Mouse (Mus musculus): ENCODE data around the gene Gm5565. TPM values are rescaled to one million over a fixed set of nuclear protein-coding genes. Genes with fewer than 3 reads are reported as not detected.
"Not testable (repeated sequence)": the region's sequence is repeated elsewhere in the genome, so short reads cannot be mapped to it uniquely, and the experiment has no call there.

The Gm5565 gene
- not detected in 2 replicates for polyA plus RNA-seq (2015; fragmentation: Nextera tagmentation; extraction: Ambion mirVana)

- H3K9ac ChIP-seq; ATAC-seq (ENCODE audit: extremely low read depth, insufficient number of reproducible peaks, low FRiP score, low TSS enrichment): not testable (repeated sequence)
Observed at GRCm38 (mm10) chr5:146160439-146160838, at the start of gene Gm5565. TSS of gene Gm5565 (minus strand) at chr5:146160539.

GRCm38 (mm10) chr5:146205537-146205936, 45.2 kb upstream of the Gm5565 start:
- no peak for ATAC-seq (ENCODE audit: extremely low read depth, insufficient number of reproducible peaks, low FRiP score, low TSS enrichment)
- H3K27me3 ChIP-seq (replicated peaks), result no peaks in the 10 kb centered on the region
- H3K36me3 ChIP-seq, result peaks cover 92% of the 10 kb centered on the region
- no peak overlapping the region for H3K4me3 ChIP-seq
- WGBS, result 85% methylated on average over 5 of the region's 5 CpGs
- no peaks in the 10 kb centered on the region for H3K4me1 ChIP-seq
- peaks cover 2% of the 10 kb centered on the region; the same call in 1 of the 2 replicates for H3K9me3 ChIP-seq
- H3K4me2 ChIP-seq, result no peak overlapping the region
- H3K27ac ChIP-seq (replicated peaks), result no peak overlapping the region
- H3K9ac ChIP-seq, result no peak overlapping the region

More at GRCm38 (mm10) chr5:146160439-146160838, at the start of gene Gm5565:
- not testable (repeated sequence) for H3K4me2 ChIP-seq; H3K9me3 ChIP-seq; H3K4me3 ChIP-seq; H3K27ac ChIP-seq (replicated peaks); H3K27me3 ChIP-seq (replicated peaks); H3K4me1 ChIP-seq; H3K36me3 ChIP-seq
- WGBS, result 82% methylated on average over 3 of the region's 3 CpGs

DNA sequence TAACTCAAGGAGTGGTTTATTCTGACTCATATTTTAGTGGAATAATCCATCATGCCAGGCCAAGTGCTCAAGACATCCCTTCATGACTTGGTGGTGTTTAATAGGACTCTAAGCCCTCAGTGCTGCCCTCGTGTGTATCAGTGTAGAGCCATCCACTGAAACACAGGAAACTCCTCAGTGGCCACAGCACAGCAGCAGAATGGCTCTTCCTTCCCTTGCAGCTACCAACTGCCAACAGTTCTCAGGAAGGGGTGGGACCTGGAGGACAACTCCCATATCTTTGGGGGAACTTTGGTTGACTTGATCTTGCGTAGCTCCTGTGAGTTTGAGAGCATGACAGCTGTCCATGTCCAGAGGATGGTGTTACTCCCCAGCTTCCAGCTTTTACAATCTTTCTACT, 43.6 kb upstream of the Gm5565 start:
- H3K4me1 ChIP-seq, result no peaks in the 10 kb centered on the region
- H3K9me3 ChIP-seq, result peaks cover 4% of the 10 kb centered on the region; the same call in 1 of the 2 replicates
- H3K4me3 ChIP-seq, result no peak overlapping the region
- no peak overlapping the region for H3K4me2 ChIP-seq
- H3K36me3 ChIP-seq, result peaks cover 80% of the 10 kb centered on the region
- H3K27ac ChIP-seq (replicated peaks), result no peak overlapping the region
- no peak for ATAC-seq (ENCODE audit: extremely low read depth, insufficient number of reproducible peaks, low FRiP score, low TSS enrichment)
- H3K9ac ChIP-seq, result no peak overlapping the region
- WGBS, result 77% methylated on average over 2 of the region's 2 CpGs
- no peaks in the 10 kb centered on the region for H3K27me3 ChIP-seq (replicated peaks)

- H3K27ac ChIP-seq (replicated peaks), result no peak overlapping the region
- H3K9me3 ChIP-seq, result peaks cover 4% of the 10 kb centered on the region; the same call in 1 of the 2 replicates
- H3K27me3 ChIP-seq (replicated peaks), result no peaks in the 10 kb centered on the region
- no peak overlapping the region for H3K4me2 ChIP-seq
- no peak overlapping the region for H3K4me3 ChIP-seq
- H3K36me3 ChIP-seq, result peaks cover 47% of the 10 kb centered on the region
- 91% methylated on average over 6 of the region's 6 CpGs for WGBS
- no peak overlapping the region for H3K9ac ChIP-seq
- H3K4me1 ChIP-seq, result no peaks in the 10 kb centered on the region
- no peak for ATAC-seq (ENCODE audit: extremely low read depth, insufficient number of reproducible peaks, low FRiP score, low TSS enrichment)
Observed at GRCm38 (mm10) chr5:146200580-146200979, 40.2 kb upstream of the Gm5565 start.

DNA sequence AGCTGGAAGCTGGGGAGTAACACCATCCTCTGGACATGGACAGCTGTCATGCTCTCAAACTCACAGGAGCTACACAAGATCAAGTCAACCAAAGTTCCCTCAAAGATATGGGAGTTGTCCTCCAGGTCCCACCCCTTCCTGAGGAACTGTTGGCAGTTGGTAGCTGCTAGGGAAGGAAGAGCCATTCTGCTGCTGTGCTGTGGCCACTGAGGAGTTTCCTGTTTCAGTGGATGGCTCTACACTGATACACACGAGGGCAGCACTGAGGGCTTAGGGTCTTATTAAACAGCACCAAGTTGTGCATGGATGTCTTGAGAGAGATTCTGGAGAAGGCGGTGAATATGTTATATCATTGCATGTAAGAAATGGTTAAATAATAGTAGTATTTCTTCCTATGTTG, 39.2 kb upstream of the Gm5565 start:
- Histone ChIP-seq H3K9me3 (peaks cover 4% of the 10 kb centered on the region; the same call in 1 of the 2 replicates), H3K4me3 (no peak overlapping the region), H3K9ac (no peak overlapping the region), H3K27ac (replicated peaks) (no peak overlapping the region), H3K36me3 (peaks cover 37% of the 10 kb centered on the region), H3K4me1 (no peaks in the 10 kb centered on the region), H3K4me2 (no peak overlapping the region), H3K27me3 (replicated peaks) (no peaks in the 10 kb centered on the region)
- WGBS, result 69% methylated on average over 2 of the region's 2 CpGs
- ATAC-seq (ENCODE audit: extremely low read depth, insufficient number of reproducible peaks, low FRiP score, low TSS enrichment), result no peak

- H3K27me3 ChIP-seq (replicated peaks), result no peaks in the 10 kb centered on the region
- no peak for ATAC-seq (ENCODE audit: extremely low read depth, insufficient number of reproducible peaks, low FRiP score, low TSS enrichment)
- no peak overlapping the region for H3K9ac ChIP-seq
- H3K4me1 ChIP-seq, result no peaks in the 10 kb centered on the region
- H3K27ac ChIP-seq (replicated peaks), result no peak overlapping the region
- H3K4me2 ChIP-seq, result no peak overlapping the region
- no peak overlapping the region for H3K4me3 ChIP-seq
- H3K9me3 ChIP-seq, result peaks cover 4% of the 10 kb centered on the region; the same call in 1 of the 2 replicates
- H3K36me3 ChIP-seq, result peaks cover 32% of the 10 kb centered on the region
Observed at GRCm38 (mm10) chr5:146199073-146199472, 38.7 kb upstream of the Gm5565 start.

DNA sequence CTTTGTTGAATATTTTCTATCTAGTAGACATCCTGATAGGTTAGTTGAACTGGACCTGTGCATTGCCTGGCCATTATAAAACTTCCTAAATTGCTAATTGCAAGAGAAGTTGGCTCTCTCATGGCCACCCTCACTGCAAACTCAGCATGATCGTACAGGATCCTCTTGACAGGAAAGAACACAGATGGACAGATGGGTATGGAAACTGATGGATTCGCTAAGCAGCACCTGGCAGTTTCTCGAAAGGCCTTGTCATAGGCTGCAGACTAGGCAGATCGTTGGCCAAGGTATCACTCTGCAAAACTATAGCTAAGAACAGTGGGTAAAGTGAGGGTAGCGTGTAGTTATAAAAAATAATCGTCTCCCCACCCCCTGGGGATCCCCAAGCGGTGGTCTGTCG, 33.0 kb upstream of the Gm5565 start:
- Histone ChIP-seq H3K9ac (no peak overlapping the region), H3K27ac (replicated peaks) (no peak overlapping the region), H3K9me3 (no peaks in the 10 kb centered on the region), H3K27me3 (replicated peaks) (no peaks in the 10 kb centered on the region), H3K4me3 (no peak overlapping the region), H3K4me2 (no peak overlapping the region), H3K36me3 (no peaks in the 10 kb centered on the region), H3K4me1 (no peaks in the 10 kb centered on the region)
- 74% methylated on average over 8 of the region's 8 CpGs for WGBS
- ATAC-seq (ENCODE audit: extremely low read depth, insufficient number of reproducible peaks, low FRiP score, low TSS enrichment), result no peak

DNA sequence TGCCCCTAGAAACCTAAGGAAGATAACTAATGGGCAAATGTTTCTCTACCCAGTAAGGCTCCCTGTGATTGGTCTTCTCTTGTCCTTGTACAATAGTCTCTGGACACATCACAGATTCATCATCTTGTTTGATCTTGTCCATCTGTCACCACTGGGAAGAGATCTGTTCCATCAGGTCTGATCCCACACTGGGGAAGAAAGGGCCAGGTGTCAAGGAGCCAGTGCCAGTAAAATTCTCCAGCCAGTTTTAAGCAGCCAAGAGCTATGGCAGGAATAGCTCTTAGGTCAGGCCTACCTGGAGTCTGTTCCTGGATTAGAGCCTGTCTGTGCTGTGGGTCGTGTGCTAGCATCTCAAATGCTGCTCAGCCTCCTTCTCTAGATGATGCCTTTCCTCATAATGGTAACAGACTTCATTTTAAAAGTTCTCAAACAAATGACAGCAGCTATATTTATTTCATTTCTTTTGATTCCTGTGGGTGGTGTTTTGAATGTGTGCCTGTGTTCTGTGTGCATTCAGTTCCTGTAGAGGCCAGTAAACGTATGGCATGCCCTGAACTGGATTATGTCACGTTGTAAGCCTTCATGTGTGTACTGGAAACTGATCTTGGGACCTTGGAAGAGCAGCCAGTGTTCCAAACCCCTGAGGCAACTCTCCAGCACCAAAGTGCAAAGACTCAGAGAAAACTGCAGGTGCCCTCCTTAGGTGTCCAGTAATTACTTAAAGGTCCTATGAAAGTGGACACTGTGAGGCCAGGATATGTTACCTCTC, 30.3 kb upstream of the Gm5565 start:
- H3K27me3 ChIP-seq (replicated peaks), result no peaks in the 10 kb centered on the region
- no peak overlapping the region for H3K27ac ChIP-seq (replicated peaks)
- H3K4me2 ChIP-seq, result no peak overlapping the region
- H3K4me1 ChIP-seq, result no peaks in the 10 kb centered on the region
- no peak overlapping the region for H3K9ac ChIP-seq
- no peaks in the 10 kb centered on the region for H3K36me3 ChIP-seq
- H3K4me3 ChIP-seq, result no peak overlapping the region
- whole genome bisulfite sequencing, result 47% methylated on average over 3 of the region's 3 CpGs
- no peak for ATAC-seq (ENCODE audit: extremely low read depth, insufficient number of reproducible peaks, low FRiP score, low TSS enrichment)
- H3K9me3 ChIP-seq, result no peaks in the 10 kb centered on the region

DNA sequence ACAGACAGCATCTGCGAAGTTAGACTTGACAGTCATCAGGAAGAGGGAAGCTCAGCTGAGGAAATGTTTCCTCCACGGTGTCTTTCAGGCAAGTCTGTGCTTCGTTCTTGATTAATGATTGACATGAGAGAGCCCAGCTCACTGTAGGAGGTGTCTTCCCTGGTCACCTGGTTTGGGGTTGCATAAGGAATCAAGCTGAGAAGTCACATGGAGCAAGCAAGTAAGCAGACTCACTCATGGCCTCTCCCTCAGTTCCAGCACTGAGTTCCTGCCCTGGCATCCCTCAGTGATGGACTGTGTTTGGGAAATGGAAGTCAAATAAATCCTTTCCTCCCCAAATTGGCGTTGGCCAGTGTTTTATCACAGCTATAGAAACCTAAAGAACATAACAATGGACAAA, 29.8 kb upstream of the Gm5565 start:
- 58% methylated on average over 4 of the region's 4 CpGs for WGBS
- Histone ChIP-seq H3K9ac (no peak overlapping the region), H3K4me3 (no peak overlapping the region), H3K27ac (replicated peaks) (no peak overlapping the region), H3K36me3 (no peaks in the 10 kb centered on the region), H3K9me3 (no peaks in the 10 kb centered on the region), H3K27me3 (replicated peaks) (no peaks in the 10 kb centered on the region), H3K4me1 (no peaks in the 10 kb centered on the region), H3K4me2 (no peak overlapping the region)
- no peak for ATAC-seq (ENCODE audit: extremely low read depth, insufficient number of reproducible peaks, low FRiP score, low TSS enrichment)

GRCm38 (mm10) chr5:146188712-146189111, 28.4 kb upstream of the Gm5565 start:
- ATAC-seq (ENCODE audit: extremely low read depth, insufficient number of reproducible peaks, low FRiP score, low TSS enrichment), result no peak
- H3K4me1 ChIP-seq, result no peaks in the 10 kb centered on the region
- no peak overlapping the region for H3K9ac ChIP-seq
- no peaks in the 10 kb centered on the region for H3K36me3 ChIP-seq
- no peak overlapping the region for H3K4me2 ChIP-seq
- no peak overlapping the region for H3K27ac ChIP-seq (replicated peaks)
- no peak overlapping the region for H3K4me3 ChIP-seq
- 76% methylated on average over 7 of the region's 7 CpGs for WGBS
- no peaks in the 10 kb centered on the region for H3K9me3 ChIP-seq
- H3K27me3 ChIP-seq (replicated peaks), result no peaks in the 10 kb centered on the region

GRCm38 (mm10) chr5:146188144-146188543, 27.8 kb upstream of the Gm5565 start:
- whole genome bisulfite sequencing, result 62% methylated on average over 1 of the region's 1 CpGs
- ATAC-seq (ENCODE audit: extremely low read depth, insufficient number of reproducible peaks, low FRiP score, low TSS enrichment), result no peak
- H3K36me3 ChIP-seq, result no peaks in the 10 kb centered on the region

DNA sequence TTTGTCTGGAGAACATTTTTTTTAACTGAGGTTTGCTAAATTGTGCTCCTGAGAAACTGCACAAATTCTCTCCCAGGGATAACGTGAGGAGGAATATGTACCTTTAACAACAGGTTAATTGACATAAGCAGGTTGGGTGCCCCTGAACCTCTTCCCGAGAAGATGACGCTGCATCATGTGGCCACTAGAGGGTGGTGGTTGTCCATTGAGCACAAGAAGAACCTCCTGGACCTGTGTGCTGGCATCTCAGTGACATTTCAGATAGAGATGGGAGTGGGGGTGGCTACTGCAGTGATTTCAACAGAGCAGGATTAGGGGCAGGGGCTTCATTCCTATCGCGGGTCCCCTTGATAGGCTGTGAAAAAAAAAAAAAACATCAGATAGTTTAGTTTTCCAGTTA, 27.1 kb upstream of the Gm5565 start:
- 13% methylated on average over 5 of the region's 5 CpGs for WGBS

More at GRCm38 (mm10) chr5:146188144-146188543, 27.8 kb upstream of the Gm5565 start:
- no peak overlapping the region for H3K9ac ChIP-seq
- H3K27ac ChIP-seq (replicated peaks), result no peak overlapping the region
- H3K9me3 ChIP-seq, result no peaks in the 10 kb centered on the region
- no peaks in the 10 kb centered on the region for H3K4me1 ChIP-seq
- no peak overlapping the region for H3K4me3 ChIP-seq
- no peak overlapping the region for H3K4me2 ChIP-seq
- H3K27me3 ChIP-seq (replicated peaks), result no peaks in the 10 kb centered on the region

More for the DNA sequence above, 27.1 kb upstream of the Gm5565 start:
- not testable (repeated sequence) for H3K36me3 ChIP-seq; H3K4me2 ChIP-seq; H3K9ac ChIP-seq; H3K4me1 ChIP-seq; H3K4me3 ChIP-seq; H3K27me3 ChIP-seq (replicated peaks); H3K9me3 ChIP-seq; ATAC-seq (ENCODE audit: extremely low read depth, insufficient number of reproducible peaks, low FRiP score, low TSS enrichment); H3K27ac ChIP-seq (replicated peaks)
